Mouse (Mus musculus) embryonic fibroblast, embryonic 13.5 days (primary cell): ENCODE measurements at regions not wholly inside any gene's neighbourhood (a gene's known extent, or its start where the extent isn't known, plus 50 kb on each side); places are given as distances from the start of the nearest gene placed in this dataset.

Experiments used
- CTCF ChIP-seq: IDR thresholded peaks from 2 replicates; pipeline ENCODE4 v1.5.1; 2011; ENCODE audit warnings: mild to moderate bottlenecking, control low read depth, low read length, moderate library complexity, borderline replicate concordance; ENCODE audit not compliant: insufficient read depth
- POLR2A ChIP-seq: IDR thresholded peaks from 2 replicates; pipeline ENCODE4 v1.6.1; 2011; ENCODE audit warnings: low read depth, mild to moderate bottlenecking, control low read depth, low read length, moderate library complexity

GRCm38 (mm10) chr9:84408260-84409203 lies 483.6 kb downstream of the Bckdhb start:
- TF ChIP-seq CTCF (no peak), POLR2A (no peak)
